Mouse (Mus musculus): Measurements from ENCODE around the gene Mcoln1.

DNA sequence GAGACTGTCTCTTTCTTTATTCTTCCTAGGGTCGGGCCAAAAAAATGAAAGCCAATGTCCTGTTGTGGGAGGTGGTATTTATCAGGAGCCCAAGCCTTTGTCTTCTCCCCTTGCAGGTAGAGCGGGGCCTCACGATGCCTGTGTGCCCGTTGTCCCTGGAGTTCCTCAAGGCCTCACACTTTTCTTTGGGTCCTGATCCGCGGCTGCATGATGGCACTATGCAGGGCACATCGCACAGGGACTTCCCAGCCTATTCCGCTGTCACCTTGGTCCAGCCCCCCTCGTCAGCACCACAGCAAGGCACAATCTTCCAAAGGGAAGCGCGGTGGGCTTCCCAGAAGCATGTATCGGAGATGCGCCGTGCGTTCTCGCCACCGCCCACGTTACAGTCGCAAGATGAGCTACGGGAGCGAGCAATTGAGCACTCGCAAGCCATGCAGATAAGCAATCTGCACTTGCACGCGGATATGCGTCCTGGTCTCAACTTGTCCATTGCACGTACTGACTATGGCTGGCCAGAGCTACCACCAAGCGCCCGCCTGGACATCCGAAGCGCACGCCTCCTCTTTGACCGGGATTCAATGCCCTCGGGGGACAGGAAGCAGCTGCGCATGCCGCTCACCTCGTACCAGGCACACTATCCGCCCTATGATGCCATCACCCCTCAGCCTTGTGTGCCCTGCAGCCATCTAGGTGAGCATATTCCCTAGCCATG lies 24.4 kb upstream of the Mcoln1 start:
- no peak for TF ChIP-seq EP300 (IDR thresholded peaks at IDR 0.05; ENCODE audit: low read depth)
- TF ChIP-seq CTCF (IDR thresholded peaks at IDR 0.05; ENCODE audit: low read depth) = no peak

Measured in liver, postnatal 0 days (tissue).